Mouse (Mus musculus) myocyte (in vitro differentiated cells): ENCODE data around the gene Nr4a2.

ENCODE experiments used
- CEBPB ChIP-seq: IDR thresholded peaks from 2 replicates; pipeline ENCODE4 v1.6.1; 2011; ENCODE audit warnings: mild to moderate bottlenecking, moderate library complexity; ENCODE audit not compliant: poor library complexity, insufficient read depth, severe bottlenecking
- E2F4 ChIP-seq: IDR thresholded peaks from one replicate; pipeline ENCODE4 v1.6.1; 2011; ENCODE audit warnings: mild to moderate bottlenecking, control low read depth, moderate library complexity; ENCODE audit not compliant: insufficient read depth
- MAX ChIP-seq: IDR thresholded peaks from one replicate; pipeline ENCODE4 v1.6.1; 2011; ENCODE audit warnings: low read depth, mild to moderate bottlenecking, control low read depth
- MYOD1 ChIP-seq, 3 experiments: IDR thresholded peaks; one replicate each; pipeline ENCODE4 v1.6.1; 2011; ENCODE audit warnings: control low read depth in 2 of 3, low read depth in 2 of 3, mild to moderate bottlenecking in 2 of 3, moderate library complexity in 1 of 3; ENCODE audit not compliant: insufficient read length in 2 of 3, control insufficient read depth in 1 of 3
- MYOG ChIP-seq, 3 experiments: IDR thresholded peaks; one replicate each; pipeline ENCODE4 v1.6.1; 2011; ENCODE audit warnings: control low read depth in 2 of 3, low read depth in 2 of 3, mild to moderate bottlenecking in 2 of 3; ENCODE audit not compliant: insufficient read length in 2 of 3, control insufficient read depth in 1 of 3, insufficient read depth in 1 of 3
- POLR2A ChIP-seq: IDR thresholded peaks from one replicate; pipeline ENCODE4 v1.6.1; 2011; ENCODE audit warnings: low read depth, mild to moderate bottlenecking, control low read depth, moderate library complexity; ENCODE audit not compliant: insufficient read length
- POLR2AphosphoS2 ChIP-seq: IDR thresholded peaks from one replicate; pipeline ENCODE4 v1.6.1; 2011; ENCODE audit warnings: low read depth, control low read depth; ENCODE audit not compliant: insufficient read length
- REST ChIP-seq: IDR thresholded peaks from one replicate; pipeline ENCODE4 v1.6.1; 2011; ENCODE audit warnings: mild to moderate bottlenecking, control low read depth, moderate library complexity; ENCODE audit not compliant: insufficient read depth, insufficient read length
- TCF12 ChIP-seq: IDR thresholded peaks from one replicate; pipeline ENCODE4 v1.6.1; 2011; ENCODE audit warnings: mild to moderate bottlenecking, control low read depth; ENCODE audit not compliant: poor library complexity, insufficient read depth, severe bottlenecking
- TCF3 ChIP-seq: IDR thresholded peaks from one replicate; pipeline ENCODE4 v1.6.1; 2011; ENCODE audit warnings: low read depth, control low read depth; ENCODE audit not compliant: insufficient read length
- USF1 ChIP-seq: IDR thresholded peaks from one replicate; pipeline ENCODE4 v1.6.1; 2011; ENCODE audit warnings: low read depth, mild to moderate bottlenecking, control low read depth, moderate library complexity

- no peak for TF ChIP-seq POLR2A
- no peak for TF ChIP-seq MYOG (IDR thresholded peaks at IDR 0.05; ENCODE audit: control insufficient read depth in 1 of 3, insufficient read depth in 1 of 3, insufficient read length in 2 of 3, low read depth in 2 of 3)
- TF ChIP-seq TCF12: no peak
- TF ChIP-seq MAX: no peak
- no peak for TF ChIP-seq USF1
- TF ChIP-seq MYOD1 (IDR thresholded peaks at IDR 0.05; ENCODE audit: control insufficient read depth in 1 of 3, insufficient read length in 2 of 3, low read depth in 2 of 3): no peak
- no peak for TF ChIP-seq E2F4
- no peak for TF ChIP-seq POLR2AphosphoS2
- no peak for TF ChIP-seq TCF3
- no peak for TF ChIP-seq REST
- TF ChIP-seq CEBPB: no peak
Observed at GRCm38 (mm10) chr2:57108349-57108930, 15.4 kb downstream of the Nr4a2 start.
